Mouse (Mus musculus) hindbrain, embryonic 16.5 days (tissue): ENCODE results near the gene Homer3. TPM values are rescaled to one million over a fixed set of nuclear protein-coding genes. Genes with fewer than 3 reads are reported as not detected.

Experiments used
- ATAC-seq: fragments of 200-750 bp; cut with Nextera tagmentation; 2 replicates; pipeline ENCODE4 v1.8.0; 2017; ENCODE audit warnings: moderate TSS enrichment, moderate library complexity
- H3K27ac ChIP-seq: fragments of 300-500 bp; sonication (generic); 2 replicates; pipeline ENCODE4 v1.5.1; 2014; ENCODE audit warnings: low read depth, mild to moderate bottlenecking, control low read depth, low read length, moderate library complexity
- H3K27me3 ChIP-seq: fragments of 300-500 bp; sonication (generic); replicated peaks from 2 replicates; pipeline ENCODE4 v1.6.1; 2014; ENCODE audit warnings: low read length; ENCODE audit not compliant: control insufficient read depth, insufficient read depth
- H3K36me3 ChIP-seq: fragments of 300-500 bp; sonication (generic); 2 replicates; pipeline ENCODE4 v1.6.1; 2014; ENCODE audit warnings: mild to moderate bottlenecking, low read length, moderate library complexity, mixed read lengths; ENCODE audit not compliant: control insufficient read depth, insufficient read depth
- H3K4me1 ChIP-seq: fragments of 300-500 bp; sonication (generic); 2 replicates; pipeline ENCODE4 v1.6.1; 2014; ENCODE audit warnings: low read depth, low read length; ENCODE audit not compliant: control insufficient read depth, insufficient read depth
- H3K4me2 ChIP-seq: fragments of 300-500 bp; sonication (generic); 2 replicates; pipeline ENCODE4 v1.6.1; 2014; ENCODE audit warnings: mild to moderate bottlenecking, low read length, control low read depth, moderate library complexity
- H3K4me3 ChIP-seq: fragments of 300-500 bp; sonication (generic); 2 replicates; pipeline ENCODE4 v1.5.1; 2014; ENCODE audit warnings: mild to moderate bottlenecking, low read length, control low read depth, moderate library complexity
- H3K9ac ChIP-seq: fragments of 300-500 bp; sonication (generic); 2 replicates; pipeline ENCODE4 v1.6.1; 2014; ENCODE audit warnings: low read depth, mild to moderate bottlenecking, control low read depth, low read length, moderate library complexity
- H3K9me3 ChIP-seq: fragments of 300-500 bp; sonication (generic); 2 replicates; pipeline ENCODE4 v1.6.1; 2014; ENCODE audit warnings: mild to moderate bottlenecking, low read length, moderate library complexity; ENCODE audit not compliant: control insufficient read depth
- WGBS: fragments of 180-500 bp; shearing (Covaris S2); extraction: QIAGEN DNeasy Blood & Tissue Kit; methylation state at CpG from one replicate; pipeline ENCODE4 v1.1.7; 2014; 5-methylcytosine and 5-hydroxymethylcytosine counted together
- polyA plus RNA-seq: library from polyadenylated mRNA; unstranded; fragments of >200 nt; fragmentation: Nextera tagmentation; extraction: Ambion mirVana; gene quantifications from 2 replicates; pipeline ENCODE4 v1.2.1, GENCODE M21; 2015

The Homer3 gene
- polyA plus RNA-seq, 1 experiment from 2014 or later, result 24.4 TPM

DNA sequence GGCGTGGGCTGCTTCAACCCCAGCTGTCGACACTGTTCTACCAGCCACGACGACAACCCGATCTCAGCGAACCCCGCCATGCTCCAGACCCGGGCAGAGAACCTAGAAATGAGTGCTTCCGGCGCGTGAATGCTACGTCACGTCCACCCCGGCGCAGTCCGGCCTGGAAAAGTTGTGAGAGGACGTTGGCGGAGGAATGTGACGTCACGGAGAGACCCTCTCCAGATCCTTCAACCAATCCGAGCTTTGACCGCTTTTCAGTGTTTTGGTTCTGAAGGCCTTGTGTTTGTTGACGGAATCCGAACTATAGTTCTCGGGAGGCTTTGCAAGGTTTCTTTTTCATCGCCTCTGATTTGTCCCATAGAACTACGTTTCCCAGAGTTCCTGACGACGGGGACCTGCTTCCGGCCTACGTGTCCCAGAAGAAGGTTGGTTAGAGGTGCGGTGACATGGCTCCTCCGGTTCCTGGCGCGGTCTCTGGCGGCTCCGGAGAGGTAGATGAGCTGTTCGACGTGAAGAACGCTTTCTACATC lies 19.8 kb downstream of the Homer3 start, which contains the start of the genes Ddx49 and Cope:
TSS of gene Ddx49 (minus strand) at position 132 of the 533 bp plus-strand sequence.
TSS of gene Cope (plus strand) at position 161 of the 533 bp plus-strand sequence.
- ATAC-seq, result peak; percentile 94
- peak within 1 kb of the TSS; percentile 63 for H3K27ac ChIP-seq
- H3K9me3 ChIP-seq, result no peaks in the 10 kb centered on the region
- H3K4me3 ChIP-seq, result peak within 1 kb of the TSS; percentile 92
- under 1% methylated on average over 40 of the region's 40 CpGs for WGBS
- peak within 1 kb of the TSS; percentile 97 for H3K4me2 ChIP-seq
- H3K36me3 ChIP-seq, result peaks cover 21% of the 10 kb centered on the region
- H3K9ac ChIP-seq, result peak within 1 kb of the TSS; percentile 88
- H3K4me1 ChIP-seq, result peaks cover 18% of the 10 kb centered on the region
- no peaks in the 10 kb centered on the region for H3K27me3 ChIP-seq

DNA sequence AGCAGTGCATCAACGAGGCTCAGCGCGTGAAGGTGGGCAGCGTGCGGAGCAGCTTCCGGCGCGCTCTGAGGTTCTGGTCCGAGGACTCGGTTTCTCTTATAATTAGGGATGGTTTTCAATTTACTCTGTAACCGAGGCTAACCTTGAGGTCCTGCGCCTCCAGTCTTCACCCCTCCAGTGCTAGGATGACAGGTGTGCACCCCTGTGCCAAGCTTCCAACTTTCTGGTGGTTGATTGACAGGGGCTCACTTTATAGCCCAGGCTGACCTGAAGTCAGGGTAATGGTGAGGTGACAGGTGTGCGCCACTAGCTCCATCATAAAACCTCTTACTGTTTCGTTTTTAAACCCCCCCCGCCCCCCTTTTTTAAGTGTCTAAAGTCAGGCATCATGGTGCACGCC lies 20.3 kb downstream of the Homer3 start:
- Histone ChIP-seq H3K27me3 (no peaks in the 10 kb centered on the region), H3K36me3 (peaks cover 20% of the 10 kb centered on the region), H3K4me3 (peak overlapping the region; percentile 92), H3K9ac (peak overlapping the region; percentile 88), H3K4me1 (peaks cover 18% of the 10 kb centered on the region), H3K4me2 (peak overlapping the region; percentile 97), H3K27ac (peak overlapping the region; percentile 63), H3K9me3 (no peaks in the 10 kb centered on the region)
- ATAC-seq, result peak; percentile 29
- WGBS, result 4% methylated on average over 16 of the region's 16 CpGs

DNA sequence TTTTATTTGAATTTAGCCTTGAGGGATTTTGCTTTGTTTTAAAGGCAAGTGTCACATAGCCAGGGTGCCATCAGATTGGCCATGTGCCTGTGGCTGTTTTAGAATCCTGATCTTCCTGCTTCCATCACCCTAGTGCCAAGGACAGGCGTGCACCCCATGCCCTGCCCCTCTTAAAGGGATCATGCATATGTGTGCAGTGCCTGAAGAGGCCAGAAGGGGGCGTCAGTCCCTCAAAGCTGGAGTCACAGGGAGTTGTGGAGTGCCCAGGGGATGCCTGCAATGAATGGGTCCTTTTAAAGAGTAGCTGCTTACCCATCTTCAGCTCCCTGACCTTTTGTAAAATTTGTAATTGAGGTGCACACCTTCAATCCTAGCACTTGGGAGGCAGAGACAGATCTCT lies 26.7 kb downstream of the Homer3 start:
- no peak overlapping the region for H3K4me3 ChIP-seq
- no peak overlapping the region for H3K27ac ChIP-seq
- H3K4me2 ChIP-seq, result no peak overlapping the region
- H3K9ac ChIP-seq, result no peak overlapping the region
- peaks cover 39% of the 10 kb centered on the region for H3K36me3 ChIP-seq
- H3K4me1 ChIP-seq, result no peaks in the 10 kb centered on the region
- no peak for ATAC-seq
- WGBS, result 29% methylated on average over 2 of the region's 2 CpGs
- H3K27me3 ChIP-seq, result no peaks in the 10 kb centered on the region
- H3K9me3 ChIP-seq, result no peaks in the 10 kb centered on the region

DNA sequence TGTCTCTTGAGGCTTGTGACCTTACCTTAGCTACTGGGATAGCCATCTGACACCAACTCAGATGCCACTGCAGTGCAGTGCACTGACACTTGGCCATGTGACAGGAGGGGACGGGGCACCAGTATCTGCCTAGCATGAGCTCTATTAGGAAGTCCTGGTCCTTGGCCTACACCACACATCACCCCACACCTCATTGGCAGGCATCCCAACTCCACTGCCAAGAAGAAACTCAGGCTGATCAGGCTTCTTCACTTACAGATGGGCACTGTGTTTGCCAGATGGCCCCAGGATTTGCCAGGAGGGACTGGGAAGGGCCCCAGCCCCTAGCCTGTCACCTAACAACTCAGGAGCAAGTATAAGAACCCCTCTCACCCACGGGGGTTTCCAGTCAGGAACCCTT lies 30.8 kb downstream of the Homer3 start:
- 63% methylated on average over 2 of the region's 2 CpGs for WGBS
- Histone ChIP-seq H3K4me1 (peaks cover 24% of the 10 kb centered on the region), H3K9ac (no peak overlapping the region), H3K4me3 (no peak overlapping the region), H3K4me2 (no peak overlapping the region), H3K36me3 (peaks cover 27% of the 10 kb centered on the region), H3K27me3 (no peaks in the 10 kb centered on the region), H3K27ac (no peak overlapping the region), H3K9me3 (no peaks in the 10 kb centered on the region)
- no peak for ATAC-seq

DNA sequence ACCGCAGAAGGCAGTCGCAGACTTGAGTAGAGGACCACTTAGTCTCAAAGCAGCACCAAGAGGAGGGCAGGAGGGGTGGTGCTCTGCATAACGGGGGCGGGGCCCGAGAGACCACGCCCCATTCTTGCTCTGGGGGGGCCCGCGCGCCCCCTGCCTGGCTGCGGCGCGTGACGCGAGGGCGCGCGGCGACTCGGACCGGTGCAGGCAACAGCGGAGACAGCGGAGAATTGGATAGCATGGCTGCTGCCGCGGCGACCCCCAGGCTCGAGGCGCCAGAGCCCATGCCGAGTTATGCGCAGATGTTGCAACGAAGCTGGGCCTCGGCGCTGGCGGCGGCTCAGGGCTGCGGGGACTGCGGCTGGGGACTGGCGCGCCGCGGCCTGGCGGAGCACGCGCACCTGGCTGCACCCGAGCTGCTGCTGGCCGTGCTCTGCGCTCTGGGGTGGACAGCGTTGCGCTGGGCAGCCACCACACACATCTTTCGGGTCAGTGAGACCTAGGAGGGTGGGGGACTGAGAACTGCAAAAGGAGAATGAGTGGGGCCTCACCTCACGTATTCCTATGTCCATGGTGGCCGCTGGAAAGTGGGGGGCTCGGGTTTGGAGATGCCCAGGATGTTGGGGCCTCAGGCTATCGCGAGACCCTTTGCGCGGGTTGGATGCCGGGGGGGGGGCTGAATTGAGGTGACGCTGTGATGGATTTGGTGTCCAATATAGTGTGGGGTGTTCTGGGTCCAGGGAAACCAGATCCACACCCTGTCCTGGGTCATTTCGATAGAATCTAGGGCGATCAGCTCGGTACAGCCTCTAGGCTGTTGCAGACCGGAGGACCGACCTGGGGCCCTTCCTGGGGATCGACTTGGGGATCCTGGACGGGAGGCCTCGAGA lies 33.2 kb downstream of the Homer3 start, which contains the start of gene Cers1:
TSS of gene Cers1 (plus strand) at position 152 of the 887 bp plus-strand sequence.
- Histone ChIP-seq H3K9ac (peak within 1 kb of the TSS; percentile 85), H3K36me3 (peaks cover 20% of the 10 kb centered on the region), H3K27me3 (no peaks in the 10 kb centered on the region), H3K4me3 (peak within 1 kb of the TSS; percentile 70), H3K4me2 (peak within 1 kb of the TSS; percentile 92), H3K4me1 (peaks cover 24% of the 10 kb centered on the region), H3K27ac (peak within 1 kb of the TSS; percentile 94), H3K9me3 (no peaks in the 10 kb centered on the region)
- ATAC-seq, result peak; percentile 72
- WGBS, result 1% methylated on average over 65 of the region's 66 CpGs

DNA sequence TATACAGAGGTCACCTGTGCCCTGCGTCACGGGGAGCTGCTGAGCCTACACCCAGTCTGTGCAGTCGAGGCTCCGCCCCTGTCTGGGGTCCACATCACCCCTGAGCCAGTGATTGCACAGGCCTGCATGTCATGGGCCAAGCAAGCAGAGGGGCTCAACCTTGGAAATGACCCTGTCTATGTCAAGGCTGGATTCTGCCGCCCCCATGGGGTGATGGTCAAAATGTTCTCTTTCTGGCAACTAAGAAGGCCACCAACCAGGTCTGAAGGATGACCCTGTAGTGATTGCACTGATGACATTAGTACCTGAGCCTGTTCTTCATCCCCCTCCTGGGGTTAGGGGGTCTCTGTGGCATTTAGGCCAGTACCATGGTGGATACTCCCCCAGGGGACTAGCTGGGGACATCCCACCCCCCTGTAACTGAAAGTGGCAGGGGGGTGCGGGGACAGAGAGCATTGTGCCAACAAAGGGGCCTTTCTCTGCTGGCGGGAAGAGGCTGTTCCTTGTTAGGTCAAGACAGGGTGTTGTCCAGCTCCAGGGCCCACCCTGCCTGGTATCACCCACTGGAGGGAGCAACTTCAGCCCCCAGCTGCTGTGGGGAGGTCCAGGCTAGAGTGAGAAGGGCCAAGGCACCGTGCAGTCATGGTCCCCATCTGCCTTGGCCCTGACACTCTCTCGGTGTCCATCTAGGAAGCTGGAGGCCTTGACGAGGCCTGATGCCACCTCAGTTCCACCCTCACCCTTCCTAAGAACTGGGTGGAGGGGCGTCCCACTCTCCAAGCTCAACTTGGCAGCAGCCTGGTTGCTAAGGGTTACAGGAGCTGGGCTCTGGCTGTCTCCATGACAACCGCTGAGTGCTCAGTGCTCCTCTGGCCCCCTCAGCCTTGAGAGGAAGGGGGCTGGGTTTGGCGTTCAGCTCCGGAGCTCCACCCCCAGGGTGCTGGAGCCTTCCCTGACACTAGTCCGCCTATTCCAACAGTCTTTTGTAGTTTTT lies 34.2 kb downstream of the Homer3 start:
- no peaks in the 10 kb centered on the region for H3K9me3 ChIP-seq
- peak overlapping the region; percentile 85 for H3K9ac ChIP-seq
- H3K27ac ChIP-seq, result peak overlapping the region; percentile 94
- no peaks in the 10 kb centered on the region for H3K27me3 ChIP-seq
- H3K4me3 ChIP-seq, result peak overlapping the region; percentile 70
- peak overlapping the region; percentile 92 for H3K4me2 ChIP-seq
- H3K36me3 ChIP-seq, result peaks cover 22% of the 10 kb centered on the region
- peaks cover 24% of the 10 kb centered on the region for H3K4me1 ChIP-seq
- 9% methylated on average over 15 of the region's 15 CpGs for WGBS
- ATAC-seq, result peak; percentile 87

DNA sequence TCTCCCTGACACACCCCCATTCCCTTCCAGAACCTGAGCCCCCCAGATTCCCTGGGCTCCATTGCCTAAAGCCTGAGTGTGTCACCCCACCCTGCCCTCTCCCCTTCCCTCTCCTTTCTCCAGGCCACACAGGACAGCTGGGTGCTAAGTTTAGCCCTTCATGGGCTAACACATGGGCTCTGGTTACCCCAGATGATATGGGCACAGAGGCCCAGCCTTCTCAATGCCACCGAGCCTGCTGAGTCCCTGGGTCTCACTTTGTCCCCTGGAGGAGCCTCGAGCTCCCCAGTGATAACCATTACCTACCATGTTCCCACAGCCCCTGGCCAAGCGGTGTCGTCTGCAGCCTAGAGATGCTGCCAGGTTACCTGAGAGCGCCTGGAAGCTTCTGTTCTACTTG lies 35.2 kb downstream of the Homer3 start:
- Histone ChIP-seq H3K36me3 (peaks cover 19% of the 10 kb centered on the region), H3K9me3 (no peaks in the 10 kb centered on the region), H3K4me3 (peak overlapping the region; percentile 70), H3K4me2 (peak overlapping the region; percentile 92), H3K4me1 (peaks cover 24% of the 10 kb centered on the region), H3K9ac (peak overlapping the region; percentile 41), H3K27ac (peak overlapping the region; percentile 94), H3K27me3 (no peaks in the 10 kb centered on the region)
- no peak for ATAC-seq
- 79% methylated on average over 5 of the region's 5 CpGs for WGBS

DNA sequence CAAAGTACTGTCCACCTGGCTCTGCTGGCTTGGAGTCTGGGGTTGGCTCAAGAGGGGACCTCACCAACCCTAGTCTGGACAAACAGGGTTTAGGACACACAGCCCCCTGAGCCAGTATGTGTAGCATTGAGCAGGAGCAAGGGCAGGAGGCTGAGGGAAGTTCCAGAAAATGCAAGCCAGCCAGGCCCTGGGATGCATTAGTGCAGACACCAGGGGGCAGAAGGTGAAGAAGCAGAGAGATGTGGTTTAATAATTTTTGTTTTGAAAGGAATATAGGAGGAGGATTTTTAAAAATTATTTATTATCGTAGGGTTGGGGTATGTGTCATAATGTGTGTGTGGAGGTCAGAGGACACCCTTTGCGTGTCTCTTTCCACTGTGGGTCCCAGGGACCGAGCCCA lies 41.1 kb downstream of the Homer3 start:
- no peak overlapping the region for H3K27ac ChIP-seq
- H3K27me3 ChIP-seq, result no peaks in the 10 kb centered on the region
- no peak overlapping the region for H3K4me2 ChIP-seq
- WGBS, result 96% methylated on average over 3 of the region's 3 CpGs
- ATAC-seq, result no peak
- H3K4me3 ChIP-seq, result no peak overlapping the region
- H3K36me3 ChIP-seq, result peaks cover 32% of the 10 kb centered on the region
- no peak overlapping the region for H3K9ac ChIP-seq
- H3K4me1 ChIP-seq, result no peaks in the 10 kb centered on the region
- no peaks in the 10 kb centered on the region for H3K9me3 ChIP-seq
